Mouse (Mus musculus) heart, adult 9 months (tissue): ENCODE data around the gene Gba.
A peak's percentile ranks its signal among the peaks of the same experiment; 100 is the strongest.

ENCODE experiments used
- DNase-seq, 2 experiments: peaks; one replicate each; pipeline ENCODE4 v3.0.0; 2022; ENCODE audit warnings: low spot score in 2 of 2

The Gba gene

DNA sequence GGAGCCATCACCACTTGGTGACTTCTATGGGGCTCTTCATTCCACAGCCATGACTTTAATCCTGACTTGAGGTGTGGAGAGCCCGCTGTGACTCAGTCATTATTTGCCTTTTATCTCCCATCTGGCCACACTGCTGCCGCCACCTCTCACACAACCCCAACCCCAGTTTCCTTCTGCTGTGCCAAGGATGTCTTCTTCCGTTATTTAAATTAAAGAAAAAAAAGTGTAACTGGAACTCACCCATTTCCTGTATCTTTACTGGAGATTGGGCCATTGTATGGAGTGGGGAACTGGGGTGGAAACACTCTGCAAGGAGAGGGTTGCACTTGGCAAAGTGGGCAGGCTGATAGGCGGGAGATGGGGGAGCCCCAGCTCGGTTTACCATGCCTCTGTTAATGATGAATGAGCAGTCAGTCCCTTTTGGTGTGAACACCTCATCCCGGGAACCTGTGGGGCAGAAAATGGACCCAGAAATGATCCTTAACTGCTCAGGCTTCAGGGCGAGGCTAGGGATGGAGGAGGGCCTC is 20.1 kb upstream of the Gba start:
- no peak for DNase-seq

DNA sequence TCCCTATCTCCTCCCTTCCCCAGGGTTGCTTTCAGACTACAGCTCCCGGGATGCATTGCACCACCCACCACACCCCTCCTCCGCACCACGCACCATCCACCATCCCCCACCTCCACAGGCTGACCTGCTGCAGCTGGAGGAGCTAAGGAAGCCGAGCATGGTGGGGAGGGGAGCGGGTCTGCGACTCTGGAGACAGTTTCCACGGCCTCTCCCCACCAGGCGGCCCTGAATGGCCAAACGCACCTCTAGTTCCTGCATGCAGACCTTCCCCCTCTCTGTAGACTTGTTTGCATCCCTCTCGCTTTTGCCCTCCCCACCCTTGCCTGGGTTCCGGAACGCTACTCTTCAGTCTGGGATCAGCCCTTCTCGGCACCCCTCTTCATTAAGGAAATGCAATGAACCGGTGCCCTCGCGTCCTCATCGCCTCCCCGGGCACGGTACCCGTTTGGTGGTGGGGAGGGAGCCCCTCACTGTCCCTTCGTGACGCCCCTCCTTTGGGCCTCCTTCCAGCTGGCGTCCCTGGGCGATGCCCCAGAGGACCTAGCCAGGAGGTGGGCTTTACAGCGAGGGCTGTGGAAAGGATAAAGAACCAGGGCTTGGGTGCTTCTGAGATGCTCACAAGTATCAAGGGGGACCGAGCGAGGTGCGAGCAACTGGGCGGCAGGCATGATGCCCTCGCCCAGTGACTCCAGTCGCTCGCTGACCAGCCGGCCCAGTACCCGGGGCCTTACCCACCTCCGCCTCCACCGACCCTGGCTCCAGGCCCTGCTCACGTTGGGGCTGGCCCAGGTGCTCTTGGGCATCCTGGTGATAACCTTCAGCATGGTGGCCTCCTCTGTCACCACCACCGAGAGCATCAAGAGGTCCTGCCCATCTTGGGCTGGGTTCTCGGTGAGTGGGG is 19.4 kb upstream of the Gba start, which contains the start of gene Fam189b:
Fam189b (plus strand) TSS at position 86 of the 901 bp plus-strand sequence.
- peak; percentile 86 to 87 for DNase-seq

DNA sequence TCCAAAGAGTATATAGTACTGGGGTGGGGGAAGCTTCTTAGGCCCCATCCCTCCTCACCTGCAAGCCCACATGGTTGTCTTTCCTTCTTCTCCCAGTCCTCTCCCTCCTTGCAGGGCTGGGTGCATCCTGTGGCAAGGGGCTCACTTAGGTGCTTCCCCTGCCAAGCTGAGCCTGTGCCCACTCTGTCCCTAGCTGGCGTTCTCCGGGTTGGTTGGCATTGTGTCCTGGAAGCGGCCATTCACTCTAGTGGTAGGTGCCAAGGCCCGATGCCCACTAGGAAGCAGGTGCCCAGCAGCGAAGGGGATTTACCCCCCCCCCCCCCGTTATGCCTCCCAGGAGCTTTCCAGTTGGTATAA is 18.8 kb upstream of the Gba start:
- no peak for DNase-seq

DNA sequence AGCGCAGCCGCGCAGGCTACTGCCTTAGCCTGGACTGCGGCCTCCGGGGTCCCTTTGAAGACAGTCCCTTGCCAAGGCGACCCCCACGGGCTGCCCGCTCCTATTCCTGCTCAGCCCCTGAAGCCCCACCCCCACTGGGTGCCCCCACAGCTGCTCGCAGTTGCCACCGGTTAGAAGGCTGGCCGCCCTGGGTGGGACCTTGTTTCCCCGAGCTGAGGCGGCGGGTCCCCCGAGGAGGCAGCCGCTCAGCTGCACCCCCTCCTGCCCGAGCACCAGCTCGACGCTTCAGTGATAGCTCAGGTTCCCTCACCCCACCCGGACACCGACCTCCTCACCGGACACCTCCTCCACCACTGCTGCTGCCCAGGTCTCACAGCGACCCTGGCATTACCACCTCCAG is 15.5 kb upstream of the Gba start:
- no peak for DNase-seq

DNA sequence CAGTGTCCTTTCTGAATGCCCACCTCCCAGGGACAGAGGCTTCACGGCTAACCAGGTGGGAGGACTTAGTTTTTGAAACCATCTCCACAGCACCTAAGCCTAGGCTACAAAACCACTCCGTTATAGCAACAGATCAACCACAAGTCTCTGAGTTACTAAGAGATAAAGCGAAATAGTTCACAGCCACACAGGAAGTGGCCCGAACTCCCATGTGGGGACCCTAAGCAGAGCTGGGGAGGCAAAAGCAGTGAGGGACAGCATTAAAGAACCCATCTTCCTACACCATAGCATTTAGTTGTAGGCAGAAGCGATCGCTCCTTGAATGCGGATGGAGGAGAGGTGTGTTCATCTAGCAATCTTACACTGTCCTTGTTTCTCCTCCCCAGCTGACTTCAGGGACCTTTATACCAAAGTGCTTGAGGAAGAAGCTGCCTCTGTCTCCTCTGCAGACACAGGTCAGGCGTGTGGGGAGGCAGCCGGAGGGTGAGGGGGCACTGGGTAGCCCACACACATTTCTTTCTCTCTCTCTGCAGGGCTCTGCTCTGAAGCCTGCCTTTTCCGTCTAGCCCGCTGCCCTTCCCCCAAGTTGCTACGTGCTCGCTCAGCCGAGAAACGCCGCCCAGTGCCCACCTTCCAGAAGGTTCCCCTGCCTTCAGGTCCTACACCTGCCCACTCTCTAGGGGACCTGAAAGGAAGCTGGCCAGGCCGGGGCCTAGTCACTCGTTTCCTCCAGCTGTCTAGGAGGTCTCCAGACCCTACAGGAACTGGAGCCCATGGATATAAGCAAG is 14.8 kb upstream of the Gba start:
- no peak for DNase-seq

DNA sequence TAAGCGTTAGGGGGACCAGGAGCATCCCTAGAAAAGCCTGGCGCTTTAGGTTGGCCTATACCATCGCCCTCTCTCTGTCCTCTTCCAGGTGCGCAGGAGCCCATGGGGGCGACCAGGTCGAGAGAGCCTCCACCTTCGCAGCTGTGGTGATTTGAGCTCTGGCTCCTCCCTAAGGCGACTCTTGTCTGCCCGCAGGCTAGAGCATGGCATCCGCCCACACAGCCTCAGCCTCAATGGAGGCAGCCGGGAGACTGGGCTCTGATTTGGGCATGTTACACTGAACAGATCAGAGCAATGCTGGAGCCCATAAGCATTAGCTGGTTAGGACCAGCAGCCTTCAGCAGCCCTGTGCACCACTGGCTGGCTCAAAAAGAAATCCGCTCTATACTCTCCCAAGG is 14.3 kb upstream of the Gba start:
- DNase-seq = no peak

DNA sequence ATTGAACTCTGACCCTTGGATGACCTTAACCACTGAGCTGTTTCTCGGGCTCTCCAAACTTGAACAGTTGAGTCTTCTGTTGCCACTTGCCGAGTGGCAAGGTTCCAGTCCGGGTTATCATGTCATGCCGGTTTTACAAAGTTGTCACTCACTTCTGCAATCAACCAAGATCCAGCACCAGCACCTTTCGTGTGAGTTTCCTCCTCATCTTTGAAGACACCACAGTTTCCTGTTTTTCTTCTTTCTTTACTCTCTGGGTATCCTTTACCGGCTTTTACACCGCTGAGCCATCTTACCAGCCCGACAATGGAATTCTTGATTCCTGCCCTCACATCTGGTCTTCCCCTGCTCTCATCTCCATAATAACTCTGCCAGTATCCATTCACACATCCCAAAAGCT is 12.3 kb upstream of the Gba start:
- no peak for DNase-seq

DNA sequence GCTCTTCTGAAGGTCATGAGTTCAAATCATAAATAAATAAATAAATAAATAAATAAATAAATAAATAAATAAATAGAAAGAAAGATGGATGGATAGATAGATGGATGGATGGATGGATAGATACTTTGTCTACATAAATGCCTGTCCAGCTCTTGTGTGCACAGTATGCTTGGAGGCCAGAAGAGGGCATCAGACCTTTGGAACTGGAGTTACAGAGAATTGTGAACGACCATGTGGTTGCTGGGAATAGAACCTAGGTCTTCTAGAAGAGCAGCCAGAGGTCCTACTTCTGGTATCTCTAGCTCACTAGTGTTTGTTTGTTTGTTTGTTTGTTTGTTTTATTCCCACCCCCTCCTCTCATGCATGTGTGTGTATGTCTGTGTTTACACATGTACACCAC is 9.4 kb upstream of the Gba start:
- no peak for DNase-seq

DNA sequence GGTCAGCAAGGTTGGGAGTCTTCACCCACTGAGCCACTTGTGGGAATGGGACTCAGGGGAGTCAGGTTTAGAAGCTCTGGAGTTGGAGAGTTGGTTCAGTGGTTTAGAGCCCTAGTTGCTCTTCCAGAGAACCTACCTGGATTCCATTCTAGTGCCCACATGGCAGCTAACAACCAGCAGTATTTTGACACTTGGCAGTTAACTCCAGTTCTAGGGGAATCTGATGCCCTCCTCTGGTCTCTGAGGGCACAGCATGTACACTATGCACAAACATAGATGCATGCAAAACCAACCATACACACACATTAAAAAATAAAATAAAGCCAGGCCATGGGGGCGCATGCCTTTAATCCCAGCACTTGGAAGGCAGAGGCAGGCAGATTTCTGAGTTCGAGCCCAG is 8.9 kb upstream of the Gba start:
- no peak for DNase-seq

DNA sequence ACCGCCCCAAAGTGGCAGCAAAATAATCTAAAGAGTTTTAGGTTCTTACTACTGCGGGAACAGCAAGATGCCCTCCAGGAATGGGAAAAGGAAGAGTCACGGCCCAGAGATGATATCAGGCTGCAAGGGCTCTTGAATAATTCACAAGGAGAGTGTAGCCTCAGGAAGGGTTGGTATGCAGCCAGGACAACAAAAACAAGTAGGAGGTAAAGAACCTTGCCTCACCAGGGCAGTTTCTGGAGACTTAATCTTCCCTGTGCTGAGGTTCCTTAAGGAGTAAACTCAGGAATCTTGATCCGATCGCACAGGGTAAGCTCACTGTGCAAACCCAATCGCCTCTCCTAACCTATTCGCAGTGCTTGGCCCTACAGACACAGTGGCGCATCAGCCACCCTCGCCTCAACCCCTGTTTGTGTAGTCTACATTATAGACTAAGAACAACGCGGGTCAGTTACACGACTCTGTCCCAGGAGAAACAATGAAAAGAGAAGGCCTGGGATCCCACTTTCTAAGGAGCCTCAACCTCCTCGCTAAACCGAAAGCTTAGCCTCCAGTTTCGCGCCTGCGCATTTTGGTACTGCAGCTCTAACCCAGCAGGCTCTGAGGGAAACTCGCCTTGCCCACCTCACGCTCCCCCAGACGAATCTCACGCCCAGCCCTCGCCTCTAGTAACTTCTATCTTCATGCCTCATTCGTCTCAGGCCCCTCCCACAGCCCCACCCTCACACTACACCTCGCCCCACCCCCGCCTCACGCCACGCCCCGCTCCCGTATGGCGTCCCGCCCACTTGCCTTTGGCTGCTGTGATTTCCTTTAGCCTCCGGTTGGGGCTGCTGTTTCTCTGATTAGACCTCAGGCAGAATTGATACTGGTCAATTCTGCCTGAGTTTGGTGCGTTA is 6.5 kb upstream of the Gba start:
- peak; percentile 90 for DNase-seq

DNA sequence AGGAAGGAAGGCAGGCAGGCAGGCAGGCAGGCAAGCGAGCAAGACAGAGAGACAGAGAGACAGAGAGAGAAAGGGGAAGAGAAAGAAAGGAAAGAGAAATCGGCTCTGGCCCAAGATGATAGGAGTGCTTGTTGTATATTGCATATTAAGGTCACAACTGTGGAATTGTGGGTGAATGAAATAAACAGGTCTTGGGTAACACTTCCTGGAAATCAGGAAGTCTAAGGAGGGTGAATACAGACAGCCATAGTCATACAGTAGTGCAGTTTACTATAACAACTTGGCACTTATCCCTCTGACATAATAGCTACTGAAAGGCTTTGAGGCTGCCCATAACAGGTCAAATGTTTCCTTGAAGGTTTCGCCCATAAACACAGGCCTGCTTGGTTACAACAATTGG is 2.9 kb upstream of the Gba start:
- DNase-seq = no peak

DNA sequence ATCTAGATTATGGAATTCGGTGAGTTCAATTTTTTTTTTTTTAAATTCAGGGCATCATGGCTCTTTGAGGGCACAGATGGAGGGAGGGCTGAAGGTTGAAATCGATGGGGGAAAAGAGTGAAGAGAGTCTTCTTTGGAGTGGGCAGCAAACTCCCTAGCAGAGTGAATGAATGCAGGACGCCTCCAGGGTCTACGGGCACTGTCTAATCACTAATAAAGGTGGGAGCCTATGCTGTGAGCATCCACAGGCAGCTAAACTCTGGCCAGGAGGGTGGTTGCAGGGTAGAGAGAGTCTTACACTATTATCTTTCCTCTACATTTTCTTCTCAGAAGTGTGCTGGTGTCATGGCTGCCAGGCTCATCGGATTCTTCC is 400 bp downstream of the Gba start:
- no peak for DNase-seq

DNA sequence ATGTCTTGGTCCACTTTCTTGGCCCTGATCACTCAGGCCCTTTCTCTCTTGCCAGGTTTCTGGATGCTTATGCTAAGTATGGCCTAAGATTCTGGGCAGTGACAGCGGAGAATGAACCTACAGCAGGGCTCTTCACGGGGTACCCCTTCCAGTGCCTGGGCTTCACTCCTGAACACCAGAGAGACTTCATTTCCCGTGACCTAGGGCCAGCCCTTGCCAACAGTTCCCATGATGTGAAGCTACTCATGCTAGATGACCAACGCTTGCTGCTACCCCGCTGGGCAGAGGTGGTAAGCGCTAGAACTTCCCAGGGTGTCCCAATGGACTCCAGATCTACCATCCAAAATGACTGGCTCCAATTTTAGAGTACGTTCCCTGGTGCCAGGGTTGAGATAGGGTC is 3.4 kb downstream of the Gba start:
- no peak for DNase-seq

DNA sequence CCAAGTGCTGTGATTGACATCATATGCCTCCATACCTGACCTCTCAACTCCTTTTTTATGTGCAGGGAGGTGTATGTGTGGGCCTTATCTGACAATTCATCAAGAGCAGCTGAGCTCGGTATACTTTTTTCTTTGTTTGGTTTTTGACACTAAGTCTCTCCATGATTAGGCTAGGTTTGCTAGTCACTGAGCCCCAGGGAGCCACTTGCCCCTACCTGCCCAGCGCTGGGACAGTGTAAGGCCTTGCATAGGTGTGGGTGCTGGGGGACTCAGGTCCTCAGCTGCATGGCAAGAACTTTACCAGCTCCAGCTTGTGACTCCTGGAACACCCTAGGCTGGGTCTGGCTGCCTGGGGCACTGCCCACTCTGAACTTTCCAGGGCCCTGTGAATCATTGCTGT is 4.0 kb downstream of the Gba start:
- no peak for DNase-seq

DNA sequence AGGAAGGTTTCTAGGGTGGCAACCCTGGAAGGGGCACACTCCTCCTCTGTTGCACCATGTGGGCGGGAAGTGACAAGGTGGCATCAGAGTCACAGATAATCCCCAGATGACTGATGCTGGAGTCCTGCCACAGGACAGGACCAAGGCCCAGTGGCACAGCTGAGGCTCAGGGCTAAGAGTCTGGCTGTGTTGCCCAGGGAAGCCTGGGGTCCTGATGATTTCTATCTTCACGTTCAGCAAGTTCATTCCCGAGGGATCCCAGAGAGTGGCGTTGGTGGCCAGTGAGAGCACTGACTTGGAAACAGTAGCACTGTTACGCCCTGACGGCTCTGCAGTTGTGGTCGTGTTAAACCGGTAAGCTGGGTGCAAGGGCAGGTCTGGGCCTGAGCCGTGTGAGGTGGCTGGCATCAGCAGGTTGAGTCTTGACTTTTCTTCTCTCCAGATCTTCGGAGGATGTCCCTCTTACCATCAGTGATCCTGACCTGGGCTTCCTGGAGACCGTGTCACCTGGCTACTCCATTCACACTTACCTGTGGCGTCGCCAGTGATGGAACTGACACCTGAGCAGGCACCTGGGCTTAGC is 5.4 kb downstream of the Gba start:
- no peak for DNase-seq

DNA sequence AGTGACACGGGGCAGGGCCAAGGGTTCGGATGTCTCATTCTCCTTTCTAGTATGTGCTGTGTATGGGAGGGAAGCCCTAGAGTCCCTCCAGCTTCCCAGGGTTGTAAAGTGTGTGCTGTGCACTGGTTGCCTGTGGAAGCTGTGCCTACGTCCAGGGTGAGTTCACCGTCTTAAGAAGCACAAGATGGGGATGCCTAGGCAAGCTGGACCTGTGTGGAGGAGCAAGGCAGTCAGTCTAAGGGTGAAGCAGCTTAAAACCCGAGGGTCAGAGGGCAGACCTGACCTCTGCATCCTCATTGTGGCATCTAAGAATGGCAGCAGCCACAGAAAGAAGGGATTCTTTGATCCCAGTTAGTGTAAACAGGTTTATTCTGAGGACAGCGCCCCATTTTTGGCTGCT is 6.0 kb downstream of the Gba start:
- DNase-seq = no peak

DNA sequence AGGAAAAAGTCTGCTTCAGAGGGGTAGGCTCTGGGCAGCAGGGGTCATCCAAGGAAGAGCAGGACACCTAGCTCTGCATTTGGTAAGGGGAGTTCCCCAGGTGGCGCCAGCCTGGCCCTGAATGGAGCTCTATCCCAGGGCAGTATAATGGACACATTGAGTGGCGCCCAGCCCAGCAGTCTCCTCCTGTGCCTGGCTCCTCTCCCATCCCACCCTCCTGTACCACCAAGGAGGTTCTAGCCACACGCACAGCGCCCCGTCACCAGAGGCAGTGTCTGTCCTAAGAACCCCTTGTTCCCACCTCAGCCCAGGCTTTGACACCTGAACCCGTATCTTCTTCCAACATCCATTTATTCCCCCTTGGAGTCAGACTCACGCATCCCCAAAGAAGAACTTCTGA is 7.0 kb downstream of the Gba start:
- DNase-seq = no peak

DNA sequence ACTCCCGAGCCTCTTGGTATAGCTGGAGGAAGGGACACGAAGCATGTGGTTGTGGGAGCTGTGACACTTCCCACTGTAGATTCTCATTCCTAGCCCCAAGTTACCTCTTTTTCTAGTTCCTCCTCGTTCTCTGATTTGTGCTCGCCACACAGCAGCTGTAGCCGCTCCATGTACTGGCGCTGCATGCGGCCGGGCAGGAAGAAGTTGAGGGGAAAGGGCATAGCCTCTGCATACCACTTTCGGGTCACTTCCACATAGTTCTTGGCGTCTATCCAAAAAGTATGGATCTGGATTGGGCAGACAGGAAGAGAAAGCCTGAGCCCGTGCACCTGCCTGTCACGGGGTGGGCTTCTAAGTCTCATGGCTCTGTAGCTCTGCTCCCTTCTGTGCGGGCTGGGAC is 7.4 kb downstream of the Gba start:
- DNase-seq = no peak

DNA sequence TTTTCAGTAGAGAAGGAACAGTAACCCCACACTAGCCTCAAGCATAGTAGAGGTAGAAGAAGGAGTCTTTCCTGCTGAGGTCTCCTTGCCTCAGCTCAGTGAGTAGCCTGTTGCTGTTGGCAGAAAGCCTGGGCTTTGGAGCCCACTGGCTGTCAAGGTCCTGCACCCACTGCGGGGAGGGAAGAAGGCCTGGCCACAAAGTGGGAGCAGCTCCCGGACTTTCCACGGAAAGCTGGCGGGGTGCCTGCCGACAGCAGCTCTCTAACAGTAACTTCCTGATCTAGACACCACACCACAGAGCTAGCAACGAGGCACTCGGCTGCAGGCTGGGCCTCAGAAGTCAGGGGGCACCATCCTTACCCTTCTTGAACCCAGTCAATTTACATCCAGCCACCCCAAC is 8.0 kb downstream of the Gba start:
- no peak for DNase-seq

DNA sequence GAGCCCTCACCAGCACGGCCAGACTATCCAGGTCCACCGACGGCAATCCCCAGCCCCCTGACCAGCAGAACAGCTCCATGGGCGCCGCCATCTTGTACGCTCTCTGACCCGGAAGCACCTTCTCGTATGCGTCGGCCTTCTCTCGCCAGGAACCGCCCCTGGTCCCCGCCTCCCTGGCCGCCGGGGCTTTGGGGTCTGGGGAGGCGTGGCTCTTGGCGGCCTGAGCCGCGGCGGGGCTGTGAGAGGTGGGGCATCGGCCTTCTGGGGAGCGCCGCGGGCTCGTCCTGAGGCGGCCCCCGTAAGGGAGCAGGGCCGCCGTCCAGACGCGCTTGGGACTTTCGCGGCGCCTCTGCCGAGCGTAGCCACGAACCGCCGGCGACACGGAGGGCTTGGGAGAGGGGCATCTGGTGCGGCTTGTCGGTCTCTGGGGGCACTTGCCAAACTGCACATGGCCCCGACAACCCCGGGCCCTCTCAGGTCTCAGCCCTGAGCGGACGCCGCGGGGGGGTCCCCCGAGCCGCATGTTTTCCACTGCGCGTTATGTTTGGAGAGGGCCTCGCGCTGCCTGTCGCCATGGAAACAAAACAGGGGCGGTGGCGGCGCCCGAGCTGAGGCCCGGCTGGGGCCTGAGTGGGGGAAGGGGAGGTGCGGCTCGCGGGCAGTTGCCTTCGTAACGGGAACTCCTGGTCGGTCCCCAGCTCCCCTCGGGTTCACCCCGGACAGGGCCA is 11.2 kb downstream of the Gba start:
- peak; percentile 94 to 96 for DNase-seq
